Mouse (Mus musculus): ENCODE results near the gene Nfib. TPM values are rescaled to one million over a fixed set of nuclear protein-coding genes. Genes with fewer than 3 reads are reported as not detected.

Gene Nfib
- total RNA-seq, 2 experiments from 2014 or later: 136 to 138 TPM

- intact Hi-C loops (cut with DNase I): loop anchor here (5.0 to 10.0 kb wide), 2 partner anchors 703 to 1055 kb away; no protein-coding TSS in a partner anchor
- no peak for DNase-seq
Observed at GRCm38 (mm10) chr4:82549762-82550380, 155.7 kb downstream of the Nfib start.

DNA sequence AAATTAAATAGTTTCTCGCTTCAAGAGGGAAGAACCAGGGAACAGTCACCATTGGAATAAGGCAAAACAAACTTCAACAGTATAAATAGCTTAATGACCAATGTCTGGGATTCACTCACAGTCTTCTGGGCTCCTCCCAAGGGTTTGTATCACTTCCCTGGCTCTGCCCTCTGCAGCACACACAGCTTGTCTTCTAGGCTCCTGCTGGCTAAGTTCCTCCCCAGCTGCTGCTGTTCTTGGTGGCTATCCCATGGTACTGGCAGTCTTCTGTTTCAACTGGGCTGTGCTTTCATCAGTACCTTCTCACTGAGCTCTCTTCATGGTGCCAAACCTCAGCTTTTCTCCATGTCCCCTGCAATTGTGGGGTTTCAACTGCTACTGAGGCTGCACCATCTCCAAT, 157.3 kb downstream of the Nfib start:
- peak in 1 of 2 experiments; percentile 37 for DNase-seq
- intact Hi-C loops (cut with DNase I): loop anchor here (10.0 kb wide), 1 partner anchor 1053 kb away; no protein-coding TSS in a partner anchor

GRCm38 (mm10) chr4:82543936-82544335, 161.6 kb downstream of the Nfib start:
- intact Hi-C loops (cut with DNase I): loop anchor here (2.0 to 10.0 kb wide), 4 partner anchors 477 to 1367 kb away; no protein-coding TSS in a partner anchor

GRCm38 (mm10) chr4:82543398-82543740, 162.2 kb downstream of the Nfib start:
- intact Hi-C loops (cut with DNase I): loop anchor here (2.0 to 10.0 kb wide), 4 partner anchors 476 to 1366 kb away; no protein-coding TSS in a partner anchor
- no peak for DNase-seq

More at GRCm38 (mm10) chr4:82543936-82544335, 161.6 kb downstream of the Nfib start:
- DNase-seq: no peak

DNA sequence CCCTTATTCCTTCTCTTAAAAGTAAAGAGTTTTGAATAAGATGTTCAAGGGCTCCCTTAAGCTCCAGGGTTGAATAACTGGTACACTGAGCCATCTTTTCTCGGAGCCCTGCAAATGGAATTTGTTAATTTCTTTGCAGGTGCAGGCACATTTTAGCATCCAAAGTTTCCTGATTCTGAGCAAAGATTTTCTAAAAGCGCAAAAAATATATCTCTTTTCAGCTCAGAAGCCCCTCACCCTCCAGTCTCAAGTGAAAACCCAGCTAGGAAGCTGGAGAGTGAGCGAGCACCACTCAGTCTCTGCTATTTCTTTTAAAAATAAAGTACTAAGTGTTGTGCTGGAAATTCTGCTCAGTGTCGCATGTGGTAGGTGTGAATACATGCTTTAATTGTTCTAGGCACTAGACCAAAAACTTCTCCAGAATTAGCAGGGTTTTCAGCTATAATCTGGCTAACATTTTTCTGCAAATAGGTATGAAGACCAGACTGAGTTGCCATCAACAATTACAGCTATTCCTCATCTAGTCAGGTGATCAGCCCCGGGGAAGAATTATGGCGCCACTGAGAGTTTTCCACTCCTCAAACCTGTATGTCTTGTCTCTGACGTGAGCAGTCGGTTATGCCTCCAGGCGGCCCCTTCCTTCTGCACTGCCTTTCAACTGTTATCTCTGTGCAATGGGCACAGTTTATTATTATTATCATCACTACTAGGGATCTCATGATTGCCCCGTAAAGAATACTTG, 162.7 kb downstream of the Nfib start:
- no peak for DNase-seq
- intact Hi-C loops (cut with DNase I): loop anchor here (2.0 to 10.0 kb wide), 4 partner anchors 476 to 1366 kb away; no protein-coding TSS in a partner anchor

DNA sequence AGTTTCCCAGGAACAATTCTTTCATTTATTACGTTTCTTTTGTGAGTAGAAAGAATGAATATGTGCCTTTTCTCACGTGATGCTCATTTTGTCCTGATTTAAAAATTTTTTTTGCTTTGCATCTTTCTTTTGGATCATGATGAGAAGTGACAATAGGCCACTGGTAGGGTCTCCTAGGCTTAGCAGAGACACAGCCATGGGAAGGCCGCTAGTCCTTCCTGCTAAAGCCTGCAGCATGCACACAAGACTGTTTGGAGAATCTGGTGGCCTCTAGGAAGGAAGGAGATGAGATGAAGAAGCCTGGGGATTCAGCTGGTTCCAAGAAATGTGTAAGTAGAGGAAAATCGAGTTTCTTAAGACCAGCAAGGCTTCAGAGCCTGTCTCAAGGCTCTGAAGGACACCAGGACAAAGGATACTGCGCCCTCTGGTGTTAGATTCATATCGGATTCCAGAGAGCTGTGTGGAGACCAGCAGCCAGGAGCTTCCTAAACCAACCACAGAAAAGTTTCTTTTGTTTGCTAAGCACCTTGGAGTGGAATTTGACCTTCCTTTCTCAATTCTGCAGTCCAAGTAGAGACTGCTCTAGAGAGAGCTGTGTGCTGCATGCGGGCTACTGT, 163.5 kb downstream of the Nfib start:
- intact Hi-C loops (cut with DNase I): loop anchor here (2.0 to 10.0 kb wide), 4 partner anchors 475 to 1365 kb away; no protein-coding TSS in a partner anchor

DNA sequence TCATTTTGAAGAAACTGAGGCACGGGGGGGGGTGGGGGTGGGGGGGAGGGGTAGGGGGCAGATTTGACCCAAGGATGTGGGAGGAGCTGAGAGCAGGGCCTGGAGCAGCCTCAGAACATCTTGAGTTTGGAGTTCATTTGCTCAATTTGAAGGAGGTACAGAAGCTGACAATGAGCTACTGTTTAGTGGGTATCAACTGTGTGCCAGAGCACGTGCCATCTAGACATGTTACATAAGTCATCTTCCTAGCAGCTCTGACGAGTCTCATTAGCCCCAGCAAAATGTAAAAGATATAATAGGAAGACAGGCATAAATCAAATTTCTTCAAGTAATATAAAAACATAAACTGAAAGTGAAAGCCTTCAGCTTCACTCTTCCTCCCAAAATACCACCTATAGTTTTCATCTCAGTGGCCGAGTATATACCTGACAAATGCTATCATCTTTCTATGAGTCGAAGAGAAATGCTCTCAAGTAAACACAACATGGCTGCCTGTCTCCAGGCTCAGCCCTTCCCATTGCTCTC, 165.0 kb downstream of the Nfib start:
- no peak for DNase-seq
- intact Hi-C loops (cut with DNase I): loop anchor here (5.0 to 10.0 kb wide), 3 partner anchors 473 to 1363 kb away; no protein-coding TSS in a partner anchor

More for the DNA sequence above, 163.5 kb downstream of the Nfib start:
- peak; percentile 75 to 88 for DNase-seq

- intact Hi-C loops (cut with DNase I): loop anchor here (5.0 to 10.0 kb wide), 3 partner anchors 473 to 1363 kb away; no protein-coding TSS in a partner anchor
- DNase-seq: no peak
Observed at GRCm38 (mm10) chr4:82540048-82540410, 165.5 kb downstream of the Nfib start.

- peak in 1 of 2 experiments; percentile 26 for DNase-seq
- intact Hi-C loops (cut with DNase I): loop anchor here (2.0 to 10.0 kb wide), 4 partner anchors 35 to 1362 kb away; no protein-coding TSS in a partner anchor
Observed at GRCm38 (mm10) chr4:82539406-82540047, 166.0 kb downstream of the Nfib start.

GRCm38 (mm10) chr4:82538815-82539214, 166.7 kb downstream of the Nfib start:
- DNase-seq: no peak
- intact Hi-C loops (cut with DNase I): loop anchor here (1.0 to 2.0 kb wide), 2 partner anchors 27 to 34 kb away; no protein-coding TSS in a partner anchor

DNA sequence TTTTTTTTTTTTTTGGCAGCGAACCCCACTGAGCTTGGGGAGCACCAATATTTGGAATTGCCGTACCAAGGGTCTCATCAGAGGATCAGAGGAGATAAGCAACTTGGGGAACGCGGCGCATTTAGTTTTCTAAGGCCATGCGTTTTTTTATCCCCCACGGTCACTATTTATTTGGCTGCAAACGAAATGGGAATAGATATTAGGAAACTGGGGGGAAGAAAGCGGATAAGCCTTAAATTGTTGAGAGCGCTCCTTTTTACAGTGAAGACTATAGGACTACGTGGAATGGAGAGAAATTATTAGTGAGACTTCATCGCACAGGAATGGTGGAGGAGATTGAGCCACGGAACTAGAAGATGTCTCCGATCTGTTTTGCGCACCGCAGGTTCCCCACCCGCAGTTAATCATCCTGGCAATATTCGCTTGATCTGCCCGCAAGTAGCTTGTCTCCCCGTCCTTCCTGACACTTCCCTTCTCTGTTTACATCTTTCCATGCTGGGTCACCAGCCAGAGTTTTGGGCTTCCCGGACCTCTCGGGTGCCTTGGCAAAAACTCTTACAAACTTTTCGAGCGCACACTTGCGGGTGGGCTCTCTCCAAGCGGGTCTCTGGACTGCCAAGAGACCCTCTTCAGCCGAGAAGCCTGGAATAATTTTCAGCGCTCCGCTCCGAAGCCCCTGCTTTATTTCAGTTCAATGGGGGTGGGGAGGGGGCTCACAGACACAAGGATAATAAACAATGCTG, 167.3 kb downstream of the Nfib start:
- intact Hi-C loops (cut with DNase I): loop anchor here (1.0 to 2.0 kb wide), 2 partner anchors 26 to 33 kb away; no protein-coding TSS in a partner anchor
- peak; percentile 36 to 42 for DNase-seq

GRCm38 (mm10) chr4:82537279-82537967, 168.1 kb downstream of the Nfib start:
- DNase-seq: peak; percentile 57 to 60
- intact Hi-C loops (cut with DNase I): no loop called here

DNA sequence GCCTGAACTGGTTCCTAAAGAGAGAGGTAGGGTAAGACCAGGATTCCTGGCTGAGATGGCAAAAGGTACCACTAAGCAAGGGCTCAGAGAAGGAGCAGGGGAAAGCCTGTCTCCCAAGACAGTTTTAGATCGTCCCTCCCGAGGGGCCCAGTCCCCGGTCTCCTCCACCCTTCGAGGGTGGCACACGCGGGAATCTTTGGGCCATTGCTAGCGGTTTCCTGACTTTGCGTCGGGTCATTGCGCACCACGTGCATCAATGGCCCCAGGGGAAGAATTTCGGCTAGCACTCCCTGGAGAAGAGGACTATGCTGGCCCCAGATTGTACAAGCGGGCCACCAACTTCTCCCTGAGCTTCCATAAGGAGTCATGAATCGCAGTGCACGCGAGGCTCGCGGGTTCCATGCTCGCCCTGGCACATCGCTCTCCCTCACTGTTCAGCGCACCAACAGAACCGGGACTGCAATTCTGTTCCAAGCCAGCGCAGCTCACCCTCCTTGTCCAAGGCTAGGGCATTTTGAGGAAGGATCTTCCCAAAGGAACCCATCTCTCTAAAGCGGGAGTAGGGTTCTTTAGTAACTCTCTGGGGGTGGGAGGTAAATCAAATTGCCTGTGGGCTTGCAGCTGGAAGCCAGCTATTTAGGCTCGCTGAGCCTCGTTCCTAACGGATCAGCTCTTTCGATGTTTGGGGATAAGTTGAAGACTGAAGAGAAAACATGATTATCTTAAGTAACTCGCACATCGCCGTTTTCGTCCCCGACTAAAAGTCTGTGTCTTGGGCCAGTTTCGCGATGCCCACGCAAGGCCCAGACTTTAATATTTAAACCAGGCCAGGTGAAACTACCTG, 168.9 kb downstream of the Nfib start:
- intact Hi-C loops (cut with DNase I): no loop called here
- DNase-seq: peak; percentile 37 to 39

DNA sequence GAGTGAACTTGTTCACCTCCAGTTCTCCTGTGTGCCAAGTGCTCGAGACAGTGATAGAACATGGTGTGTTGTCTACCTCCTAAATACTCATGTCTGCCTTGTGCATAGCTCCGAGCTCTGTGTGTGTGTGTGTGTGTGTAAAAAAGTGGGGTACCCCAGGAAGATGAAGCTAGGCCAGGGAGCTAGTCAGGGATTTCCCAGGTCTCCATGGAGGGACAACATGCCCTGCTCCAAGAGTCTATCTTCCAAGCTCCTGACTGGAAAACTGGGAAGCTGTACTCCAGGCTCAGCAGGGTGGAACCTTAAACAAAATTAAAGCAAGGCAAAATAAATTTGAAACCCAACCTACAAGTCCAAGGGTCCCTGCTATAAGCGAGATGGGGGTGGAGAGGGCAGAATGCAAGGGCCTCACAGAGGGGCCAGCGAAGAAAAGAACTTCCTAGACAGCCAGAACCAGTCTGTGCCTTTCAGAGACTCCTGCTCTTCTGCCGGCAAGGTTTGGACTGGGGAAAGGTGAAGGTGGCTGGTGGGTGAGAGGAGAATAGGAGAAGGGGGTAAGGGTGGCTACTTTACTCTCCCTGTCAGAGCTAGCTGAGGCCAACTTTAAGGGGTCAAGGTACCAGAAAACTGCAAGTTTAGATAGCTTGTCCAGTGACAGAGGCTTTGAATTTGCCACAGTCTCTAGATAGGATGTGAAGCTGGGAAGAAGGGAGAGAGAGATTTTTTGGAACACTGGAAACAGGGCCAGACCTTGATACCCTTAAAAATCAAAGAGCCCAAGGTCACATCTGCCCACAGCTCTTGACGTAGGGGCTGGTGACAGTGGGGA, 169.7 kb downstream of the Nfib start:
- DNase-seq: no peak
- intact Hi-C loops (cut with DNase I): no loop called here

DNA sequence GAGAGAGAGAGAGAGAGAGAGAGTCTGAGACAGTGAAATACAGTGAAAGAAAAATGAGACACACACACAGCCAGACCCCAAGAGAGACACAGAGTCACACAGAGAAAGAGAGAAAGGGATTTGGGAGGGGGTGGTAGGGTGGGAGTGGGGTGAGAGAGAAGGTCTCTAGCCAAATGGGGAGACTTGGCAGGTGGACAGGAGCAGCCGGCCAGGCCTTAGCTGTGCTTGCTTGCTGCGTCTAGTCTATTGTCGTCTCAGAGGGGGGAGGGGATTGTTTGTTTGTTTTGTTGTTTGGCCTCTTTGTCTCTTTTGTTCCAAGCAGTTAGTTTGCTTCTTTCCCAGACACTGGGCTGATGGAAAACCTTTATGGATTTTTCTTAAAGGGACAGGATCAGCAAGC, 172.3 kb downstream of the Nfib start:
- peak; percentile 22 to 36 for DNase-seq
- intact Hi-C loops (cut with DNase I): no loop called here

- intact Hi-C loops (cut with DNase I): no loop called here
- DNase-seq: peak; percentile 21 to 40
Observed at GRCm38 (mm10) chr4:82532443-82533191, 172.9 kb downstream of the Nfib start.

Data from heart, postnatal 14 days (tissue).